Mouse (Mus musculus): ENCODE data around the gene Nos3. TPM values are rescaled to one million over a fixed set of nuclear protein-coding genes. Genes with fewer than 3 reads are reported as not detected.

Nos3 gene
- polyA plus RNA-seq, 1 experiment from 2014 or later: 12.8 TPM

DNA sequence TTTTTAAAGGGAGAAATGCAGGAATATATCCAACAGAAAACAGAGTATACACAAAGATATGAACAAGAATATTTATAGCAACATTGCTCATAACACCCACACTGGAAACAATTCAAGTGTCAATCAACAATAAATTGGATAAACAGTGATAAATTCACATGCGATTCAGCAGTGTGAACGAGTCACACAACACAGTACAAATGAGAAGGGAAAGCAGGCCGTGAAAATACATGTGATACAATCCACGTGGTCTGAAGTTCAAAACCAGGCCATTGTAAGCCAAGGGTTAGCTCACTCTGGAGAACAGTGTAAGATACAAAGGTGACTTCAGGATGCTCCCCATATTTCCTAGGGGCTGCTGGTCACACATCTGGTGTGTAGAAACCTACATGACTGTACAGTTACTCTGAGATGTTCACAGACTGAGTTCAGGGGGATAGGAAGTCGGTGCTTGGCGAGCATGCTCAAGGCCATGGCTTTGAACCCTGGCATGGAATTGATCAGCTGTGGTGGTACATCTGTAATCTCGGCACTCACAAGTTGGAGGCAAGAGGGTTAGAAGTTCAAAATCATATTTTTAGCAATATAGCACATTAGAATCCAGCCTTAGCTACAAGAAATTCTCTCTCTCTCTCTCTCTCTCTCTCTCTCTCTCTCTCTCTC lies 10.2 kb downstream of the Nos3 start:
- ATAC-seq (replicated peaks; ENCODE audit: low FRiP score, low read depth) (no peak), DNase-seq (ENCODE audit: low spot score) (no peak)
- H3K27ac ChIP-seq: no peak overlapping the region
- H3K4me1 ChIP-seq (replicated peaks; ENCODE audit: insufficient read depth, low read length): no peaks in the 10 kb centered on the region
- H3K36me3 ChIP-seq (ENCODE audit: insufficient read depth, low read length): no peaks in the 10 kb centered on the region
- no peaks in the 10 kb centered on the region for H3K27me3 ChIP-seq (ENCODE audit: insufficient read depth, low read length)
- no peaks in the 10 kb centered on the region for H3K9me3 ChIP-seq (replicated peaks; ENCODE audit: low read length)
- 56% methylated on average over 7 of the region's 7 CpGs for WGBS
- no peak overlapping the region for H3K4me3 ChIP-seq (replicated peaks; ENCODE audit: low read depth, low read length)
- no peak for TF ChIP-seq CTCF (IDR thresholded peaks at IDR 0.05; ENCODE audit: low read depth)
- no peak overlapping the region for H3K4me2 ChIP-seq (ENCODE audit: low read length)
- H3K9ac ChIP-seq (ENCODE audit: low read depth, low read length): no peak overlapping the region

DNA sequence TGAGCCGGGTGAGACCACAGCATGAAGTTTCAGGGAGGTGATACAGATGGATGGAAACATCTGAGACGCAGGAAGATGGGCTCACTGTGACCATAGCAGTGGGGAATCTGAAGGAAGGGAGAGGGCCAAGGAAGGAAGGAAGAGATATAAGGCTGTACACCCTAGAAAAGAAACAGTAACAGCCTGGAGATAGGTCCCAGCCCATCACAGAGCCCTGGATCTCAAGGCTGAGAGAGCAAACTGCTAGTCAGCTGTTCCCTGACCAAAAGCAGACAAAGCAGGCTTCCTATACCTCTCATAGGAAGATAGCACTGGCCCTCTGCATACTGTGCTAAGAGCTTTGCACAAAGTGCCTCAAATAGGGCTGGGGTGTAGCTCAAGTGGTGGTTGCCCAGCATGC lies 14.1 kb downstream of the Nos3 start:
- Histone ChIP-seq H3K4me2 (ENCODE audit: low read length) (no peak overlapping the region), H3K4me1 (replicated peaks; ENCODE audit: insufficient read depth, low read length) (0 out of 2 replicates have a peak, but pooled peaks cover 6% of the 10 kb centered on the region), H3K27ac (no peak overlapping the region), H3K9me3 (replicated peaks; ENCODE audit: low read length) (no peaks in the 10 kb centered on the region), H3K27me3 (ENCODE audit: insufficient read depth, low read length) (no peaks in the 10 kb centered on the region), H3K9ac (ENCODE audit: low read depth, low read length) (no peak overlapping the region), H3K36me3 (ENCODE audit: insufficient read depth, low read length) (no peaks in the 10 kb centered on the region), H3K4me3 (replicated peaks; ENCODE audit: low read depth, low read length) (no peak overlapping the region)
- TF ChIP-seq CTCF (IDR thresholded peaks at IDR 0.05; ENCODE audit: low read depth): no peak
- 89% methylated on average over 2 of the region's 2 CpGs for WGBS
- ATAC-seq (replicated peaks; ENCODE audit: low FRiP score, low read depth) (no peak), DNase-seq (ENCODE audit: low spot score) (no peak)

DNA sequence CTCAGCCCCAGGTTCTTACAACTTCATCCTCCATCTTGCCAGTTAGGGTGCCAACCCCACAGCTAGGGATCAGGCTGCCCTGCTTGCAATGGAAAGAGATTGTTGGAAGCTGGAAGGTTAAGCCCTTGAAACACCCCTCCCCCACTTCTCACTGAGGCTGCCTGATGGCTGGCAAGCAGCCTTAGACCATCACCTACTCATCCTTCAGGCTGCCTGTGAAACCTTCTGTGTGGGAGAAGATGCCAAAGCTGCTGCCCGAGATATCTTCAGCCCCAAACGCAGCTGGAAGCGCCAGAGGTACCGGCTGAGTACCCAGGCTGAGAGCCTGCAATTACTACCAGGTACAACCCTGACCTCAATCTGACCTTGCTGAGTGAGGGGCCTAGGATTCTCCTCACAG lies 14.9 kb downstream of the Nos3 start:
- no peak for TF ChIP-seq CTCF (IDR thresholded peaks at IDR 0.05; ENCODE audit: low read depth)
- DNase-seq (ENCODE audit: low spot score): no peak
- H3K27me3 ChIP-seq (ENCODE audit: insufficient read depth, low read length): no peaks in the 10 kb centered on the region
- ATAC-seq (replicated peaks; ENCODE audit: low FRiP score, low read depth): no peak
- no peaks in the 10 kb centered on the region for H3K9me3 ChIP-seq (replicated peaks; ENCODE audit: low read length)
- H3K9ac ChIP-seq (ENCODE audit: low read depth, low read length): no peak overlapping the region
- no peak overlapping the region for H3K4me2 ChIP-seq (ENCODE audit: low read length)
- 70% methylated on average over 4 of the region's 4 CpGs for WGBS
- H3K4me1 ChIP-seq (replicated peaks; ENCODE audit: insufficient read depth, low read length): peaks cover 8% of the 10 kb centered on the region
- no peaks in the 10 kb centered on the region for H3K36me3 ChIP-seq (ENCODE audit: insufficient read depth, low read length)
- no peak overlapping the region for H3K27ac ChIP-seq
- no peak overlapping the region for H3K4me3 ChIP-seq (replicated peaks; ENCODE audit: low read depth, low read length)

DNA sequence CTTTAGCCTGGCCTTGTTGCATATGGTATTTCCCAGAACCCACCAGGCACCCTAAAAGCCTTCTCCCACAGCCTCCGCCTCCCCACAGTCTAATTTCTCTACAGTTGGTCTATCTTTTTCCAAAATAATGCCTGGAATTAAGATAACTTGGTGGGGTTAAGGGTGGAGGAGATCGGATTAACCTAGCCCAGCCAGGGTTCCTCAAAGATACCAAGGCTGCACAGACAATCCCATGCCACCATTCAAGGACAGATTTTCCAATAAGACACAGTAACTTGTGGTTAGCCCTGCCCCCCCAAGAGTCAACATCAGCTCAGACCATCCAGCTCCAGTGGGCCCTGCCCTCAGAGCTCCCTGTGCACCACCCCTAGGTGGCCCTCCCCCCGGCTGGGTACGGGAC lies 15.9 kb downstream of the Nos3 start:
- Histone ChIP-seq H3K27ac (no peak overlapping the region), H3K9me3 (replicated peaks; ENCODE audit: low read length) (no peaks in the 10 kb centered on the region), H3K4me2 (ENCODE audit: low read length) (no peak overlapping the region), H3K9ac (ENCODE audit: low read depth, low read length) (no peak overlapping the region), H3K27me3 (ENCODE audit: insufficient read depth, low read length) (no peaks in the 10 kb centered on the region), H3K36me3 (ENCODE audit: insufficient read depth, low read length) (no peaks in the 10 kb centered on the region), H3K4me3 (replicated peaks; ENCODE audit: low read depth, low read length) (no peak overlapping the region), H3K4me1 (replicated peaks; ENCODE audit: insufficient read depth, low read length) (peaks cover 10% of the 10 kb centered on the region)
- 89% methylated on average over 4 of the region's 4 CpGs for WGBS
- DNase-seq (ENCODE audit: low spot score) (no peak), ATAC-seq (replicated peaks; ENCODE audit: low FRiP score, low read depth) (no peak)
- no peak for TF ChIP-seq CTCF (IDR thresholded peaks at IDR 0.05; ENCODE audit: low read depth)

DNA sequence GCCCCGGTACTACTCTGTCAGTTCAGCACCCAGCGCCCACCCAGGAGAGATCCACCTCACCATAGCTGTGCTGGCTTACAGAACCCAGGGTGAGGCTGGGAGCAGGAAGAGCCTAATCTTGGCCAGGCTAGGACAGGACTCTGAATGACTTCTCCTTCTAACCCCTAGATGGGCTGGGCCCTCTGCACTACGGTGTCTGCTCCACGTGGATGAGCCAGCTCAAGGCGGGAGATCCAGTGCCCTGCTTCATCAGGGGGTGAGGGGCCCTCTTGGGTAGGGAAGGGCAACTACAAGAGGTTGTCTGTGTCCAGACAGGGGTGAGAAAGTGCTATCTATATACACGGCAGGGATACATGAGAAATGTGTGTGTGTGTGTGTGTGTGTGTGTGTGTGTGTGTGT lies 16.9 kb downstream of the Nos3 start:
- 60% methylated on average over 6 of the region's 6 CpGs for WGBS
- Histone ChIP-seq H3K27me3 (ENCODE audit: insufficient read depth, low read length) (peaks cover 2% of the 10 kb centered on the region; the same call in 1 of the 2 replicates), H3K27ac (no peak overlapping the region), H3K9me3 (replicated peaks; ENCODE audit: low read length) (no peaks in the 10 kb centered on the region), H3K9ac (ENCODE audit: low read depth, low read length) (no peak overlapping the region), H3K4me2 (ENCODE audit: low read length) (no peak overlapping the region), H3K36me3 (ENCODE audit: insufficient read depth, low read length) (no peaks in the 10 kb centered on the region), H3K4me3 (replicated peaks; ENCODE audit: low read depth, low read length) (no peak overlapping the region), H3K4me1 (replicated peaks; ENCODE audit: insufficient read depth, low read length) (peaks cover 10% of the 10 kb centered on the region)
- no peak for TF ChIP-seq CTCF (IDR thresholded peaks at IDR 0.05; ENCODE audit: low read depth)
- no peak for DNase-seq (ENCODE audit: low spot score)
- no peak for ATAC-seq (replicated peaks; ENCODE audit: low FRiP score, low read depth)

DNA sequence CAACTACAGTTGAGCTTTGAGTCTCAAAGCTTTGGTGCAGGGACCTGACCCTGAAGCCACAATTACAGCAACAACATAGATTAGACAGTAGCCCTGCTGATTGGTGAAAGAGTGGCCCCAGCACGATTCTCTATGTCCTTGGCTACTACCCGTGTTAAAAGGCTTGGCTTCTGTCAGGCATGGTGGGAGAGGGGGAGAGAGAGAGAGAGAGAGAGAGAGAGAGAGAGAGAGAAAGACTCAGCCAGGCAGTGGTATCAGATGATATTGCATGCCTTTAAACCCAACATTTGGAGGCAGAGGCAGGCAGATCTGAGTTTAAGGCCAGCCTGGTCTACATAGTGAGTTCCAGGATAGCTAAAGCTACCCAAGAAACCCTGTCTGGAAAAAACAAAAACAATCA lies 17.4 kb downstream of the Nos3 start:
- H3K36me3 ChIP-seq (ENCODE audit: insufficient read depth, low read length): no peaks in the 10 kb centered on the region
- H3K27ac ChIP-seq: no peak overlapping the region
- no peak overlapping the region for H3K4me3 ChIP-seq (replicated peaks; ENCODE audit: low read depth, low read length)
- DNase-seq (ENCODE audit: low spot score): no peak
- H3K9ac ChIP-seq (ENCODE audit: low read depth, low read length): no peak overlapping the region
- no peak for ATAC-seq (replicated peaks; ENCODE audit: low FRiP score, low read depth)
- no peak for TF ChIP-seq CTCF (IDR thresholded peaks at IDR 0.05; ENCODE audit: low read depth)
- H3K4me1 ChIP-seq (replicated peaks; ENCODE audit: insufficient read depth, low read length): peaks cover 10% of the 10 kb centered on the region
- WGBS: 55% methylated on average over 2 of the region's 2 CpGs
- peaks cover 6% of the 10 kb centered on the region; the same call in 1 of the 2 replicates for H3K27me3 ChIP-seq (ENCODE audit: insufficient read depth, low read length)
- H3K4me2 ChIP-seq (ENCODE audit: low read length): no peak overlapping the region
- H3K9me3 ChIP-seq (replicated peaks; ENCODE audit: low read length): no peaks in the 10 kb centered on the region

Data from kidney, postnatal 0 days (tissue).